Mouse (Mus musculus): ENCODE data around the gene Abhd4.

DNA sequence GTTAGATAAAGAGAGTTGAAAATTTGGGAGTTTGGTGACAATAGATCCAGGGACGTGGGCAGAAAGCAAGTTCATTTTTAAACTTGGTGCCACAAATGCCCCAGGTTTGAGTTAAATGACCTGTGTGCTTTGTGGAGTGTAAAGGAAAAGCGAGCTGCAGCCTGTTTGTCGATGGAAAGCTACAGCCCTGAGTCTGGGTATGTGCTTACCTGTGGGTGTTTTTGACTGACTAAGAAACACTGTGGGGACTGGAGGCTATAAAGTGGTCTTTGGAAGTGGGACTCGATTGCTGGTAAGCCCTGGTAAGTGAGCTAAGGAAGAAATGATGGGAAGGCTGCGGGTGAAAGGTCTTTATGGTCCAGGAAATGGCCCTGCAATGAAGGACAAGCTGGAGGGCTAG, 47.7 kb upstream of the Abhd4 start:
- TF ChIP-seq CTCF (IDR thresholded peaks at IDR 0.05; ENCODE audit: low read depth) (no peak), EP300 (optimal IDR thresholded peaks at IDR 0.05) (no peak)

Data from stomach, postnatal 0 days (tissue).